In genomic region chr1:51607437-51607855, GRCm38 (mm10) we compare ENCODE assay signal across 11 mouse cellular contexts.
DNase-seq lines count a peak whose midpoint lies in the region; ATAC-seq and TF ChIP-seq lines count a peak whose summit lies in the region.
"Had no signal": no experiment of that assay in that cellular context is flagged by ENCODE, and none has a peak within 500 bp of the region (broad histone marks: within the 10 kb centered on the region; RNA-seq: fewer than 3 reads in every experiment).

No protein-coding gene starts in this region.

- peaks cover 6% of the 10 kb centered on the region; the same call in 1 of the 2 replicates for H3K4me1 ChIP-seq in kidney, embryonic 15.5 days
- peaks cover 5% of the 10 kb centered on the region; the same call in 1 of the 2 replicates for H3K4me1 ChIP-seq in embryonic facial prominence, embryonic 14.5 days (ENCODE audit: control insufficient read depth, insufficient read depth, low read length)
- H3K4me1 ChIP-seq in hindbrain, embryonic 13.5 days (replicated peaks) = peaks cover 15% of the 10 kb centered on the region
- H3K4me1 ChIP-seq in neural tube, embryonic 12.5 days = peaks cover 12% of the 10 kb centered on the region
- no peaks in the 10 kb centered on the region for H3K4me1 ChIP-seq in cerebellum, adult 2 months (ENCODE audit: control insufficient read depth, insufficient read depth, low read length)

- no peak overlapping the region for H3K4me3 ChIP-seq in kidney, embryonic 15.5 days (replicated peaks)
- H3K4me3 ChIP-seq in embryonic facial prominence, embryonic 14.5 days (ENCODE audit: low read depth, low read length) = no peak overlapping the region
- no peak overlapping the region for H3K4me3 ChIP-seq in hindbrain, embryonic 13.5 days
- no peak overlapping the region for H3K4me3 ChIP-seq in neural tube, embryonic 12.5 days
- no peak overlapping the region for H3K4me3 ChIP-seq in cerebellum, adult 2 months (replicated peaks; ENCODE audit: insufficient read depth, low read depth, low read length)
- no peak overlapping the region for H3K4me3 ChIP-seq in gastrocnemius, adult 2 months
- H3K4me3 ChIP-seq: embryonic facial prominence, embryonic 12.5 days had no signal

- no peaks in the 10 kb centered on the region for H3K27me3 ChIP-seq in kidney, embryonic 15.5 days
- no peaks in the 10 kb centered on the region for H3K27me3 ChIP-seq in embryonic facial prominence, embryonic 14.5 days (replicated peaks; ENCODE audit: control insufficient read depth, insufficient read depth, low read length)
- peaks cover 4% of the 10 kb centered on the region; the same call in 1 of the 2 replicates for H3K27me3 ChIP-seq in hindbrain, embryonic 13.5 days
- H3K27me3 ChIP-seq in neural tube, embryonic 12.5 days (replicated peaks) = no peaks in the 10 kb centered on the region
- no peaks in the 10 kb centered on the region for H3K27me3 ChIP-seq in cerebellum, adult 2 months (ENCODE audit: control insufficient read depth, insufficient read depth, low read length)
- H3K27me3 ChIP-seq: embryonic facial prominence, embryonic 12.5 days had no signal

- no peak overlapping the region for H3K27ac ChIP-seq in kidney, embryonic 15.5 days
- H3K27ac ChIP-seq in embryonic facial prominence, embryonic 14.5 days (replicated peaks; ENCODE audit: low read depth, low read length) = no peak overlapping the region
- peak overlapping the region; percentile 73 for H3K27ac ChIP-seq in hindbrain, embryonic 13.5 days
- no peak overlapping the region for H3K27ac ChIP-seq in neural tube, embryonic 12.5 days
- no peak overlapping the region for H3K27ac ChIP-seq in cerebellum, adult 2 months (ENCODE audit: insufficient read depth, low read length)
- H3K27ac ChIP-seq in gastrocnemius, adult 2 months = no peak overlapping the region
- H3K27ac ChIP-seq: embryonic facial prominence, embryonic 12.5 days; liver, embryonic 14.5 days had no signal

- WGBS in kidney, embryonic 15.5 days = 32% methylated on average over 8 of the region's 8 CpGs
- WGBS in embryonic facial prominence, embryonic 14.5 days = 21% methylated on average over 8 of the region's 8 CpGs
- 16% methylated on average over 8 of the region's 8 CpGs for WGBS in hindbrain, embryonic 13.5 days
- WGBS in neural tube, embryonic 12.5 days = 15% methylated on average over 8 of the region's 8 CpGs
- 42% methylated on average over 8 of the region's 8 CpGs for WGBS in cerebellum, adult 2 months

- no peak for TF ChIP-seq CTCF in cerebellum, adult 2 months (IDR thresholded peaks at IDR 0.05; ENCODE audit: borderline replicate concordance, insufficient read depth, low read depth, low read length)
- no peak for TF ChIP-seq CTCF in gastrocnemius, adult 2 months (IDR thresholded peaks at IDR 0.05)

- ATAC-seq in kidney, embryonic 15.5 days (replicated peaks; ENCODE audit: low FRiP score) = no peak
- peak; percentile 88 for ATAC-seq in embryonic facial prominence, embryonic 14.5 days (ENCODE audit: low read depth)
- peak; percentile 87 for ATAC-seq in hindbrain, embryonic 13.5 days (ENCODE audit: low FRiP score)
- ATAC-seq in neural tube, embryonic 12.5 days (ENCODE audit: low FRiP score, low read depth) = peak; percentile 88

- H3K36me3 ChIP-seq in kidney, embryonic 15.5 days = no peaks in the 10 kb centered on the region
- H3K36me3 ChIP-seq in embryonic facial prominence, embryonic 14.5 days (ENCODE audit: control insufficient read depth, insufficient read depth, low read length) = no peaks in the 10 kb centered on the region
- no peaks in the 10 kb centered on the region for H3K36me3 ChIP-seq in hindbrain, embryonic 13.5 days
- H3K36me3 ChIP-seq in neural tube, embryonic 12.5 days = no peaks in the 10 kb centered on the region
- H3K36me3 ChIP-seq: embryonic facial prominence, embryonic 12.5 days had no signal

- H3K4me2 ChIP-seq in kidney, embryonic 15.5 days = no peak overlapping the region
- no peak overlapping the region for H3K4me2 ChIP-seq in embryonic facial prominence, embryonic 14.5 days (ENCODE audit: low read depth, low read length)
- H3K4me2 ChIP-seq in hindbrain, embryonic 13.5 days = peak overlapping the region; percentile 36
- peak overlapping the region; percentile 27 for H3K4me2 ChIP-seq in neural tube, embryonic 12.5 days (replicated peaks)
- H3K4me2 ChIP-seq: embryonic facial prominence, embryonic 12.5 days had no signal

- intact Hi-C loops in gastrocnemius, adult 2 months (cut with DNase I) = no loop called here

- no peaks in the 10 kb centered on the region for H3K9me3 ChIP-seq in kidney, embryonic 15.5 days (replicated peaks)
- no peaks in the 10 kb centered on the region for H3K9me3 ChIP-seq in embryonic facial prominence, embryonic 14.5 days (ENCODE audit: control insufficient read depth, low read length)
- no peaks in the 10 kb centered on the region for H3K9me3 ChIP-seq in hindbrain, embryonic 13.5 days
- H3K9me3 ChIP-seq in neural tube, embryonic 12.5 days = no peaks in the 10 kb centered on the region
- H3K9me3 ChIP-seq: embryonic facial prominence, embryonic 12.5 days had no signal

- DNase-seq in kidney, postnatal 10 days = peak; percentile 20
- DNase-seq in embryonic facial prominence, embryonic 14.5 days (ENCODE audit: low spot score) = peak; percentile 76
- no peak for DNase-seq in cerebellum, adult 2 months
- no peak for DNase-seq in gastrocnemius, adult 2 months
- no peak for DNase-seq in kidney, adult 9 months
- DNase-seq: adrenal gland, adult 8-10 months had no signal

- H3K9ac ChIP-seq in kidney, embryonic 15.5 days = no peak overlapping the region
- H3K9ac ChIP-seq in embryonic facial prominence, embryonic 14.5 days (ENCODE audit: low read depth, low read length) = no peak overlapping the region
- no peak overlapping the region for H3K9ac ChIP-seq in hindbrain, embryonic 13.5 days
- H3K9ac ChIP-seq in neural tube, embryonic 12.5 days = no peak overlapping the region
- H3K9ac ChIP-seq: embryonic facial prominence, embryonic 12.5 days; liver, embryonic 14.5 days had no signal

- no peak for TF ChIP-seq POLR2A in cerebellum, adult 2 months (IDR thresholded peaks at IDR 0.05; ENCODE audit: borderline replicate concordance, insufficient read depth, low read length)

Comparison
In these comparisons a context has a peak if more than half of its experiments do, and no peak if none do; other contexts are left out.
1. DNase-seq: peak in kidney, postnatal 10 days (single experiment) and embryonic facial prominence, embryonic 14.5 days (single experiment); none in cerebellum, adult 2 months (0 of 2), gastrocnemius, adult 2 months (single experiment) and kidney, adult 9 months (single experiment).
2. H3K4me2 ChIP-seq: peak in hindbrain, embryonic 13.5 days (single experiment) and neural tube, embryonic 12.5 days (single experiment); none in kidney, embryonic 15.5 days (single experiment) and embryonic facial prominence, embryonic 14.5 days (single experiment).